Mouse (Mus musculus) G1E (cell line): ENCODE measurements around the gene Fosl1.

Experiments
- CTCF ChIP-seq: IDR thresholded peaks from 2 replicates; pipeline ENCODE4 v1.5.1; 2012; ENCODE audit warnings: low read depth, low read length, inconsistent platforms, mixed read lengths
- GATA1 ChIP-seq: IDR thresholded peaks from 2 replicates; pipeline ENCODE4 v1.6.1; 2012; ENCODE audit warnings: borderline replicate concordance, low read length, inconsistent platforms, mixed read lengths
- POLR2AphosphoS5 ChIP-seq: IDR thresholded peaks from 2 replicates; pipeline ENCODE4 v1.6.1; 2012; ENCODE audit warnings: low read depth, low read length, inconsistent platforms; ENCODE audit not compliant: insufficient replicate concordance
- TAL1 ChIP-seq: conservative IDR thresholded peaks from 2 replicates; pipeline ENCODE4 v1.6.1; 2012; ENCODE audit warnings: low read depth, low read length, inconsistent platforms, mixed read lengths

DNA sequence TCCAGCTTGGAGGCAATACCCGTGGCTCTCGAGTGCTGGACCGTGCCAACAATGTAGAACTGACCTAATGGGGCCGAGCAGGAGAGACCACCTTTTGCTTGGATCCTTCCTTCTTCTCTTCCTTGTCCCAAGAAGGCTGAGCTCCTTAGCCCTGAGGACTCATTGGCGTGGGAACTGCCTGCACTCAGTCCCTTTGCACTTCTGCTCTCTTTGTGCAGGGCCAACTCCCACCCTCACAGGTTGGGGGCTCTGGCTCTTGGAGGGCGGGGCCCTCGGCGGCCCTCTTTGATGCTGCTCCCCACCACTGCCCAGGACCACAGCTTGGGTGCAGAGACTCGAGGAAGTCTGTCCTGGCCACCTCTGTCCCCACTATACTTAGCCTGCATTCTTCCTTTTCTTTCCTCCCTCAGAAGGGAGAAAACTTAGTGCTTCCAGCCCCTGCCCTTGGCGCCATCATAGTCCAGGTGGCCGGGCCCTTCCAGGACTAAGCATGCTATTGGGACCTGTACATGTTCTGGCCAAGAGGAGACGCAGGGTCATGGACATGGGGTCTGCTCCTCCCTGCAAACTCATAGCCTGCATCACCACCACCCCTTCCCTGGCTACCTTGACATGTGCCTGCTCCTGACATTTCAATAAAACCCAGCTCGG is 20.6 kb upstream of the Fosl1 start:
- TF ChIP-seq CTCF (no peak), TAL1 (no peak), POLR2AphosphoS5 (no peak), GATA1 (no peak)
